Mouse (Mus musculus) lung, embryonic 16.5 days (tissue): ENCODE results near the gene Xpo5. TPM values are rescaled to one million over a fixed set of nuclear protein-coding genes. Genes with fewer than 3 reads are reported as not detected.

Experiments used
- ATAC-seq: fragments of 200-750 bp; cut with Nextera tagmentation; 2 replicates; pipeline ENCODE4 v1.8.0; 2017; ENCODE audit warnings: low read depth, mild to moderate bottlenecking, moderate library complexity
- H3K27ac ChIP-seq: fragments of 300-500 bp; sonication (generic); 2 replicates; pipeline ENCODE4 v1.5.1; 2014; ENCODE audit warnings: mild to moderate bottlenecking, control low read depth, low read length
- H3K27me3 ChIP-seq: fragments of 300-500 bp; sonication (generic); 2 replicates; pipeline ENCODE4 v1.6.1; 2014; ENCODE audit warnings: low read depth, low read length, mixed read lengths; ENCODE audit not compliant: control insufficient read depth, insufficient read depth
- H3K36me3 ChIP-seq: fragments of 300-500 bp; sonication (generic); 2 replicates; pipeline ENCODE4 v1.6.1; 2014; ENCODE audit warnings: low read length; ENCODE audit not compliant: control insufficient read depth, insufficient read depth
- H3K4me1 ChIP-seq: fragments of 300-500 bp; sonication (generic); replicated peaks from 2 replicates; pipeline ENCODE4 v1.6.1; 2014; ENCODE audit warnings: low read length, mixed read lengths; ENCODE audit not compliant: control insufficient read depth, insufficient read depth
- H3K4me2 ChIP-seq: fragments of 300-500 bp; sonication (generic); 2 replicates; pipeline ENCODE4 v1.6.1; 2014; ENCODE audit warnings: low read depth, low read length, control low read depth
- H3K4me3 ChIP-seq: fragments of 300-500 bp; sonication (generic); 2 replicates; pipeline ENCODE4 v1.5.1; 2014; ENCODE audit warnings: mild to moderate bottlenecking, low read length, control low read depth
- H3K9ac ChIP-seq: fragments of 300-500 bp; sonication (generic); 2 replicates; pipeline ENCODE4 v1.6.1; 2014; ENCODE audit warnings: low read length, control low read depth
- H3K9me3 ChIP-seq: fragments of 300-500 bp; sonication (generic); 2 replicates; pipeline ENCODE4 v1.6.1; 2016; ENCODE audit warnings: low read length; ENCODE audit not compliant: control insufficient read depth
- WGBS: fragments of 180-500 bp; shearing (Covaris S2); extraction: QIAGEN DNeasy Blood & Tissue Kit; methylation state at CpG from one replicate; pipeline ENCODE4 v1.1.7; 2014; 5-methylcytosine and 5-hydroxymethylcytosine counted together
- polyA plus RNA-seq: library from polyadenylated mRNA; unstranded; fragments of >200 nt; fragmentation: Nextera tagmentation; extraction: Ambion mirVana; gene quantifications from 2 replicates; pipeline ENCODE4 v1.2.1, GENCODE M21; 2015

The Xpo5 gene
- polyA plus RNA-seq, 1 experiment from 2014 or later = 33.8 TPM

DNA sequence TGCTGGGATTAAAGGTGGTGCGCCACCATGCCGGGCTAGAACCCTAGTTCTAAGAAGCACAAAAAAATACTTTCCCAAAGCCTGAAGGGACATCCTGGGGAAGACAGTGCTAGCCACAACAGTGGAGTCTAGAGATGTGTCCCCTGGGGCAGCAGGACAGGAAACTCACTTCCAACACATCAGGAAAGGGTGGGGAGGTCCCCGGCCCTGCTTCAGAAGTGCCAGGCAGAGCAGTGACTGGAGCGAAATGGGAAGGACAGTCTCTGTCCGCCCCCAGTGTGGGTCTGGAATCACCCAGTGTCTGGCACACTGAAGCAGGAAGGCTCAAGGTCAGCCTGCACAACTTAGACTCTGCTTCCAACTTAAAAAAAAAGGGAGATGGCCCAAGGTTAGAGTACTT, 70.1 kb downstream of the Xpo5 start:
- no peak overlapping the region for H3K9ac ChIP-seq
- H3K4me1 ChIP-seq = peaks cover 11% of the 10 kb centered on the region; the same call in 1 of the 2 replicates
- H3K27ac ChIP-seq = no peak overlapping the region
- H3K4me3 ChIP-seq = no peak overlapping the region
- H3K9me3 ChIP-seq = no peaks in the 10 kb centered on the region
- no peak overlapping the region for H3K4me2 ChIP-seq
- H3K36me3 ChIP-seq = peaks cover 14% of the 10 kb centered on the region
- no peaks in the 10 kb centered on the region for H3K27me3 ChIP-seq
- ATAC-seq = no peak
- WGBS = 79% methylated on average over 5 of the region's 5 CpGs

DNA sequence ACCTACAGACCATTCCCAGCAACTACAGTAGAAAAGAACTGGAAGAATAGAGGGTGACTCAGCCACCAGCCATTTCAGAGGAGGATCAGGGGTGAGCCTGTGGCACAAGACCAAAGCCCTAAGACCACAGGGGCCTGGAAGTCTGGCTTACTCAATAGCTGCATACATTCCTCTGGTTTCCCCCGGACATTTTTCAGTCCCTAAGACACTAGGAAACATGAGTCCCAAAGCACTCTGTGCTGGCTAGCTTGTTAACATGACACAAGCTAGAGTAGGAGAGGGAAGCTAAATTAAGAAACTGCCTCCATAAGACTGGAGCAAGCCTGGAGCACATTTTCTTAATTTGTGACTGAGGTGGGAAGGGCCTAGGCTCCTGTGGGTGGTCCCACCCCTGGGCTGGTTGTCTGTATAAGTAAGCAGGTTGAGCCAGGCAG, 71.2 kb downstream of the Xpo5 start:
- WGBS = 67% methylated on average over 1 of the region's 1 CpGs
- Histone ChIP-seq H3K9ac (no peak overlapping the region), H3K27ac (no peak overlapping the region), H3K27me3 (no peaks in the 10 kb centered on the region), H3K4me3 (no peak overlapping the region), H3K4me2 (no peak overlapping the region), H3K4me1 (peaks cover 11% of the 10 kb centered on the region; the same call in 1 of the 2 replicates), H3K9me3 (no peaks in the 10 kb centered on the region), H3K36me3 (peaks cover 19% of the 10 kb centered on the region)
- ATAC-seq = no peak

DNA sequence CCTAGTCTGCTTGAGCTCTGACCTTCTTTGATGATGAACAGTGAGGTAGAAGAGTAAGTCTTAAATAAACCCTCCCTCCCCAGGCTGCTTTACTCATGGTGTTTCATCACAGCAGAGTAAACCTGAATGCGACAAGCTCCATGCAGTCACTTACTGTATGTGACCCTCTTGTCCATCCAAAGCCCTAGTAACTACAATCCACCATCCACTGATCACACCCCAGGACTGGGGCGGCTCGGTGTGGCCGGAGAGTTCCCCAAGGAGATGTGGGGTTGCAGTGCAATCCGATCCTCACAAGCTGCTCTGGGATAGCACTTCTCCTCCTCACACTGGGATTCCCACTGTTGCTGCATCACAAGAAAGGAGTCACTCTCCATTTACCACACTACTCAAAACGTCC, 71.9 kb downstream of the Xpo5 start:
- H3K27ac ChIP-seq = no peak overlapping the region
- H3K9ac ChIP-seq = no peak overlapping the region
- H3K4me2 ChIP-seq = no peak overlapping the region
- no peaks in the 10 kb centered on the region for H3K27me3 ChIP-seq
- 59% methylated on average over 6 of the region's 6 CpGs for WGBS
- no peak overlapping the region for H3K4me3 ChIP-seq
- no peak for ATAC-seq
- H3K4me1 ChIP-seq = peaks cover 11% of the 10 kb centered on the region; the same call in 1 of the 2 replicates
- H3K36me3 ChIP-seq = peaks cover 24% of the 10 kb centered on the region
- no peaks in the 10 kb centered on the region for H3K9me3 ChIP-seq

DNA sequence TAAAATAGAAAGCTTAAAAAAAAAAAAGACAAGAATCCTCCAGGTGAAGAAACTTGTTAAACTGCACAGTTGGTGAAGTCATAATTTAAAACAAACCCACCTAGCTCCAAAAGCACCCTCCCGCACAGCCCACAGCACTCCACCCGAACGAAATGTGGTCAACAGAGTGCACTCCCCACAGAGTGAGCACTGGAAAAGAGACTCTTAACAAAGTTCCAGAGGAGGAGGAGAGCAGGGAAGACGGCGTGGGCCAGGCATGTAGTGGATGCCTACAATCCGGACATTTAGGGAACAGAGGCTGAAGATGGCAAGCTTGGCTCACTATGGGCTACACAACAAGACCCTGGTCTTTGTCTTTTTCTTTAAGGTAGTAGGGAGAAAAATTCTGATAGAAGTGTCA, 72.5 kb downstream of the Xpo5 start:
- no peak overlapping the region for H3K27ac ChIP-seq
- no peaks in the 10 kb centered on the region for H3K27me3 ChIP-seq
- H3K4me2 ChIP-seq = no peak overlapping the region
- H3K4me3 ChIP-seq = no peak overlapping the region
- H3K9me3 ChIP-seq = no peaks in the 10 kb centered on the region
- H3K36me3 ChIP-seq = peaks cover 28% of the 10 kb centered on the region
- no peak overlapping the region for H3K9ac ChIP-seq
- peaks cover 6% of the 10 kb centered on the region; the same call in 1 of the 2 replicates for H3K4me1 ChIP-seq
- WGBS = 64% methylated on average over 6 of the region's 6 CpGs
- no peak for ATAC-seq

DNA sequence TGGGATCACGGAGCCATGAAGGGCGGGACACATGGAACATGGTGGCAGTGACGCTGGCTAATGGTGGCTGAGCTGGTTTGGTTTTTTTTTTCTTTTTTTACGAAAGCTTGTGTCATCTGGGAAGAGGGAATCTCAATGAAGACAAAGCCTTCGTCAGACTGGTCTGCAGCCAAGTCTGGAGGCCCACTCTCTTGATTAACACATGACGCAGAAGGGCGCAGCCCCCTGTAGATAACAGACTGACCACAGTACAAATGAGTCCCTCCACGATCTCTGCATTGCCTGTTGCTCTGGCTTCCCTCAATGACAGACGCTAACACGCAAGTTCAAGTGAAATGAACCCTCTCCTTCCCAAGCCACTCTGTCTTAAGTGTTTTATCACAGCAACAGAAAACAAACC, 72.9 kb downstream of the Xpo5 start:
- no peak overlapping the region for H3K4me2 ChIP-seq
- peaks cover 29% of the 10 kb centered on the region for H3K36me3 ChIP-seq
- H3K9ac ChIP-seq = no peak overlapping the region
- no peak overlapping the region for H3K4me3 ChIP-seq
- peaks cover 1% of the 10 kb centered on the region; the same call in 1 of the 2 replicates for H3K4me1 ChIP-seq
- H3K27me3 ChIP-seq = no peaks in the 10 kb centered on the region
- H3K9me3 ChIP-seq = no peaks in the 10 kb centered on the region
- ATAC-seq = no peak
- WGBS = 86% methylated on average over 10 of the region's 10 CpGs
- H3K27ac ChIP-seq = no peak overlapping the region

DNA sequence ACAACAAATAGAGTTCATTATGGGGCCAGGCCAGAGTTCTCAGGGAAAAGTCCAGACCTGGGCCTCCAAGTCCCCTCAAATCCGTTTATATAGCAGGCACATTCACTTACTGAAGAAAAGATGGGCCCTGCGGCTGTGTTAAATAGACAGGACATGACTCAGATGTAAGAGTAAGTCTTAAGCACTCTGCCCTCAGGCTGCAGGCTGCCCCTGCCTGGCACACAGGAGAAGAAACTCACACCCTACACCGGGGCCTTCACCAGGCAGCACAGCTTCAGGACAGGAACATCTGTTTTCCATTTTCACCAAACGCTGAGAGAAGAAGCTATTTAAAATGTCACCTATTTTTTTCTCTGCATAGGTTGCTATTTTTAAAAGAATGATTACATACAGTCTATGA, 75.0 kb downstream of the Xpo5 start:
- Histone ChIP-seq H3K9ac (no peak overlapping the region), H3K27ac (no peak overlapping the region), H3K4me1 (peaks cover 12% of the 10 kb centered on the region), H3K27me3 (no peaks in the 10 kb centered on the region), H3K36me3 (peaks cover 28% of the 10 kb centered on the region), H3K4me2 (no peak overlapping the region), H3K4me3 (no peak overlapping the region), H3K9me3 (no peaks in the 10 kb centered on the region)
- 67% methylated on average over 4 of the region's 4 CpGs for WGBS
- ATAC-seq = no peak

DNA sequence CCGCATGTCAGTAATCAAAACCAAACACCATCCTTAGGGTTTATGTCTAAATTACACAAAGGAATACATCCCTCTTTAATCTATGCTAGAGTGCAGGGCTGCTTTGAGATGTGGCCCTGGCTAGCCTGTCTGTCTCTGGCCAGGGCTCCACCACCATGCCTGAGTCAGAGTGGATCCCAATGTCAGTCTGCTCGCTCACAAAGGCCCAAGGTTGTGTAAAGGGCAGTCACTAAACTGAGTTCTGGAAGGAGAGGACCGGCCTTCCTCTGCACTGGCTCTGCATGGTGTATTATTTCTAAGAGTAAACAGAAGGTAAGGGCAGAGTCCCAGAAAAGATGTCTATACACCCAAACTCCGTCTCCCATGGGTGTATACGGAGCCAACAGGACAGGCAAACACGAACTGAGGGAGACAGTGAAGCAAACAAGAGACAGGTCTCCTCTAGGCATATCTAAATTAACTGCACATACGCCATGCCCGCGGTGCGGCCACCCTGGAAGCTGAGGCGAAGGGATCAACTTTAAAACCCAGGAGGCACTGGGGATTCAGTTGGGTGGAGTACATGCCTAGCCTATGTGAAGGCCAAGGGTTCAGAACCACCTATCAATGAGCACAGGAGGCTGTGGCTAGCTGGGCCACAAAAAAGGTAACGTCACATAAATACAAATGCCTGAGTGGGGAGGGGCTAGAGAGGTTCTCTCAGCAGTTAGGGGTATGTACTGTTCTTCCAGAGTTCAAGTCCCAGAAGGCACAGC, 75.6 kb downstream of the Xpo5 start:
- ATAC-seq = no peak
- Histone ChIP-seq H3K36me3 (peaks cover 28% of the 10 kb centered on the region), H3K9me3 (no peaks in the 10 kb centered on the region), H3K27me3 (no peaks in the 10 kb centered on the region), H3K4me2 (no peak overlapping the region), H3K4me1 (peaks cover 13% of the 10 kb centered on the region), H3K4me3 (no peak overlapping the region), H3K9ac (no peak overlapping the region), H3K27ac (no peak overlapping the region)
- WGBS = 88% methylated on average over 12 of the region's 12 CpGs

DNA sequence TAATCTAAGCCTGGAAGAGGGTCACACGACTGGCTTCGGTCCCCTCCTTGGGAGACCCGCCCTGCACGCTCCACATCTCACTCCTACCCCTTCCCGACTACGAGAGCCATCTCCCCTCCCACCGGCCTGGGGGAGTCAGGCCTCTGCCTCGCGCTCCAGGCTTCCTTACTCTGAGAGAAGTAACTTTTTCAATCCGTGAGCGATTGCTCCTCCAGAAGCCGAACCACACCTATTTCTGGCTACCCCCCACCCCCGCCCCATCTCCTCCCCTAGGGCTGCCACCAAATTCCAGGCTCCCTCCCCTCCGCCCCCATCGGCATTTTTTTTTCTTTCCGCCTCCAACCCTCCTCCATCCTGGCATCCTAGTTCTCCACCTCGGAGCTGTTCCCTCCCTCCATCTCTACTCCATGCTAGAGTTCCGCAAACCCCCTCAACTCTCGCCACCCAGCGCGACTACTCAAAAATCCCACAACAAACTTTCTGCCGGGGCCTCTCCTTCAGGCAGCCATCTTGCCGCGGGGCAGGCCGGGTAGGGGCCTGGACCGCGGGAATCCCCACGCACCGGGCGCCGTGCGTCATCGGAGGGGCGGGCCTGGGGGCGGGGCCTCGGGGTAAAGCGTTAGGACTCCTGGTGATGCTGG, 80.0 kb downstream of the Xpo5 start, which contains the start of gene Tjap1:
TSS of gene Tjap1 (minus strand) at position 544 of the 641 bp plus-strand sequence.
- Histone ChIP-seq H3K27ac (peak within 1 kb of the TSS; percentile 77), H3K27me3 (no peaks in the 10 kb centered on the region), H3K4me3 (peak within 1 kb of the TSS; percentile 54), H3K9me3 (no peaks in the 10 kb centered on the region), H3K4me1 (peaks cover 18% of the 10 kb centered on the region), H3K4me2 (peak within 1 kb of the TSS; percentile 90), H3K9ac (peak within 1 kb of the TSS; percentile 75), H3K36me3 (peaks cover 18% of the 10 kb centered on the region)
- ATAC-seq = peak; percentile 99
- under 1% methylated on average over 35 of the region's 37 CpGs for WGBS

DNA sequence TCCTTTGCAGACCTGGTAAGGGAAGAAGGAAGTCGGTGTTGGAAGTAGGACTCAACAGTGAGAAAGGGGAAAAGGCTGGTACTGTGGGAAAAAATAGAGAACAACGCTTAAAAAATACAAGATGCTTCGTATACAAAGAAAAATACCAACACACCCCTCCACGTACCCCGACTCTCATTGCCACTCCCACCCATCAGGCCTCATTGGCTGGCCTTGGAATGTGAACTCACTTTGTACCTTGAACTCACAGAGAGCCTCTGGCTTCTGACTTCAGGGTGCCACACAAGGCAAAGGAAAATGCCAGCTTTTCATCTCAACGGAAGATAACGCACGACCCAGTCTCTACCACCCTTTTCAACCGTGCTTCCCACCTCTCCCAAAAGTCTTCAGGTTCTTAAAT, 80.6 kb downstream of the Xpo5 start:
- H3K27me3 ChIP-seq = no peaks in the 10 kb centered on the region
- ATAC-seq = peak; percentile 32
- H3K9ac ChIP-seq = peak overlapping the region; percentile 7; the same call in 1 of the 2 replicates
- peaks cover 22% of the 10 kb centered on the region for H3K4me1 ChIP-seq
- peaks cover 18% of the 10 kb centered on the region for H3K36me3 ChIP-seq
- H3K9me3 ChIP-seq = no peaks in the 10 kb centered on the region
- peak overlapping the region; percentile 54 for H3K4me3 ChIP-seq
- peak overlapping the region; percentile 51 for H3K4me2 ChIP-seq
- no peak overlapping the region for H3K27ac ChIP-seq
- WGBS = 21% methylated on average over 9 of the region's 9 CpGs
